Mouse (Mus musculus) lung, postnatal 0 days (tissue): ENCODE measurements around the gene Apoc3.

Experiments
- CTCF ChIP-seq: IDR thresholded peaks from 2 replicates; pipeline ENCODE4 v1.5.1; 2016; ENCODE audit warnings: antibody characterized with exemption, mild to moderate bottlenecking
- EP300 ChIP-seq: IDR thresholded peaks from 2 replicates; pipeline ENCODE4 v1.6.1; 2016; ENCODE audit warnings: antibody characterized with exemption, mild to moderate bottlenecking, control low read depth

DNA sequence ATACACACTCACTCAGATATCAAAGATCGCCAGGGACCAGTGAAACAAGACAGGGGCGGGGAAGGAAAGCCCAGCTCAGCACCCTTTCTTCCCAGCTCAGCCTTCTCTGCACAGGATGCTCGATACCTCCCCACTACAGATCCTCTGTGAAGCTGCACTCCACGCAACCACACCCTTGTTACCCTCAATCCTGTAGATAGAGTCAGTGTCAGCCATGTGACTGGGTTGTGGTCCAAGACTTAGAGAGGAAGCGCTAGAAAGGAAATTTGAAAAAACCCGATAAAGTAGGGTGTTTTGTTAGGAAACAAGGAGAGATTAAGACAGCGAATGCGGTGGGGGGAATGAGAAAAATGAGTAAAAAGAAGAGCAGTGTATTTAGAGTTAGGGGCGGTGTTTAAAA, 36.6 kb upstream of the Apoc3 start:
- TF ChIP-seq CTCF (no peak), EP300 (no peak)
